Mouse (Mus musculus) MEL (cell line): ENCODE measurements at regions not wholly inside any gene's neighbourhood (a gene's known extent, or its start where the extent isn't known, plus 50 kb on each side); places are given as distances from the start of the nearest gene placed in this dataset.

Source experiments
- DNase-seq: peaks from one replicate; pipeline ENCODE4 v3.0.0; 2011; ENCODE audit warnings: low read depth, low spot score
- H3K27ac ChIP-seq: 2 replicates; pipeline ENCODE4 v1.5.1; 2012; ENCODE audit warnings: low read depth, mild to moderate bottlenecking, control low read depth, low read length, moderate library complexity; ENCODE audit not compliant: control insufficient read depth
- H3K27me3 ChIP-seq, 2 experiments: fragments of 150-350 bp in 1 of 2; sonication (generic) in 1 of 2; 2 replicates each; pipeline ENCODE4 v1.6.1; 2012; ENCODE audit warnings: low read length in 2 of 2, mild to moderate bottlenecking in 2 of 2, improper control_type of control experiment in 1 of 2, moderate library complexity in 1 of 2; ENCODE audit not compliant: insufficient read depth in 2 of 2, control insufficient read depth in 1 of 2
- H3K36me3 ChIP-seq, 2 experiments: 2 replicates each; pipeline ENCODE4 v1.6.1; 2012 to 2014; ENCODE audit warnings: low read length in 2 of 2, improper control_type of control experiment in 1 of 2, inconsistent platforms in 1 of 2, mild to moderate bottlenecking in 1 of 2; ENCODE audit not compliant: insufficient read depth in 2 of 2, control insufficient read depth in 1 of 2
- H3K4me1 ChIP-seq, 2 experiments: fragments of 150-350 bp in 1 of 2; sonication (generic) in 1 of 2; 2 replicates each; pipeline ENCODE4 v1.6.1; 2012; ENCODE audit warnings: low read length in 2 of 2, improper control_type of control experiment in 1 of 2, mild to moderate bottlenecking in 1 of 2; ENCODE audit not compliant: insufficient read depth in 2 of 2, control insufficient read depth in 1 of 2
- H3K4me3 ChIP-seq, 2 experiments: fragments of 150-350 bp in 1 of 2; sonication (generic) in 1 of 2; 2 replicates each; pipeline ENCODE4 v1.5.1; 2012; ENCODE audit warnings: low read depth in 2 of 2, low read length in 2 of 2, mild to moderate bottlenecking in 2 of 2, moderate library complexity in 2 of 2, control low read depth in 1 of 2, improper control_type of control experiment in 1 of 2; ENCODE audit not compliant: control insufficient read depth in 1 of 2, insufficient read depth in 1 of 2
- H3K79me2 ChIP-seq: 2 replicates; pipeline ENCODE4 v1.6.1; 2012; ENCODE audit warnings: mild to moderate bottlenecking, low read length, moderate library complexity; ENCODE audit not compliant: control insufficient read depth, poor library complexity, insufficient read depth
- H3K9ac ChIP-seq: 2 replicates; pipeline ENCODE4 v1.6.1; 2012; ENCODE audit warnings: low read depth, mild to moderate bottlenecking, control low read depth, low read length, moderate library complexity; ENCODE audit not compliant: control insufficient read depth, poor library complexity, severe bottlenecking
- H3K9me3 ChIP-seq: fragments of 150-350 bp; sonication (generic); replicated peaks from 2 replicates; pipeline ENCODE4 v1.6.1; 2012; ENCODE audit warnings: mild to moderate bottlenecking, low read length, improper control_type of control experiment, moderate library complexity; ENCODE audit not compliant: insufficient read depth
- CHD2 ChIP-seq: IDR thresholded peaks from 2 replicates; pipeline ENCODE4 v1.6.1; 2011; ENCODE audit warnings: low read length, improper control_type of control experiment
- GABPA ChIP-seq: IDR thresholded peaks from 2 replicates; pipeline ENCODE4 v1.6.1; 2012; ENCODE audit warnings: low read depth, mild to moderate bottlenecking, inconsistent platforms, low read length, improper control_type of control experiment, moderate library complexity
- GATA1 ChIP-seq: IDR thresholded peaks from 2 replicates; pipeline ENCODE4 v1.6.1; 2011; ENCODE audit warnings: low read depth, low read length, improper control_type of control experiment
- KAT2A ChIP-seq: conservative IDR thresholded peaks from 2 replicates; pipeline ENCODE4 v1.6.1; 2012; ENCODE audit warnings: low read depth, low read length, improper control_type of control experiment, inconsistent platforms
- MAZ ChIP-seq: IDR thresholded peaks from 2 replicates; pipeline ENCODE4 v1.6.1; 2012; ENCODE audit warnings: low read depth, mild to moderate bottlenecking, inconsistent platforms, low read length, improper control_type of control experiment
- POLR2AphosphoS2 ChIP-seq: IDR thresholded peaks from 2 replicates; pipeline ENCODE4 v1.6.1; 2011; ENCODE audit warnings: low read length, improper control_type of control experiment
- USF1 ChIP-seq: IDR thresholded peaks from 2 replicates; pipeline ENCODE4 v1.6.1; 2014; ENCODE audit warnings: low read depth, mild to moderate bottlenecking, inconsistent platforms, low read length, improper control_type of control experiment, moderate library complexity

GRCm38 (mm10) chr6:95269524-95269923 is 52.4 kb upstream of the Gm10234 start:
- TF ChIP-seq USF1 (no peak), POLR2AphosphoS2 (no peak), MAZ (no peak), GATA1 (no peak), GABPA (no peak), KAT2A (no peak), CHD2 (no peak)
- no peaks in the 10 kb centered on the region for H3K9me3 ChIP-seq
- no peak for DNase-seq
- H3K9ac ChIP-seq: no peak overlapping the region
- H3K36me3 ChIP-seq: no peaks in the 10 kb centered on the region
- no peaks in the 10 kb centered on the region for H3K27me3 ChIP-seq
- H3K27ac ChIP-seq: no peak overlapping the region
- H3K4me3 ChIP-seq: no peak overlapping the region
- no peaks in the 10 kb centered on the region for H3K79me2 ChIP-seq
- no peaks in the 10 kb centered on the region for H3K4me1 ChIP-seq
